Mouse (Mus musculus): ENCODE measurements around the gene Rbfox2.

- TF ChIP-seq CTCF (IDR thresholded peaks at IDR 0.05; ENCODE audit: low read depth): no peak
- TF ChIP-seq EP300 (optimal IDR thresholded peaks at IDR 0.05): no peak
Measured at GRCm38 (mm10) chr15:77268415-77268814, 38.4 kb downstream of the Rbfox2 start.
